Mouse (Mus musculus): ENCODE measurements around the gene Ccm2. TPM values are rescaled to one million over a fixed set of nuclear protein-coding genes. Genes with fewer than 3 reads are reported as not detected.

The Ccm2 gene
- 86.8 and 92.5 TPM in 2 replicates for polyA plus RNA-seq (2012; rRNA removed)

GRCm38 (mm10) chr11:6546205-6547013, at the start of gene Ccm2:
Gene Ccm2 (plus strand): TSS chr11:6546887.
- Histone ChIP-seq H3K4me1 (ENCODE audit: control insufficient read depth, insufficient read depth, low read length) (no peaks in the 10 kb centered on the region; the same call in 1 of the 2 replicates), H3K4me3 (replicated peaks; ENCODE audit: insufficient read depth, low read depth, low read length) (peak within 1 kb of the TSS; percentile 64), H3K27me3 (ENCODE audit: control insufficient read depth, insufficient read depth, low read length) (no peaks in the 10 kb centered on the region), H3K27ac (ENCODE audit: insufficient read depth, low read length) (peak within 1 kb of the TSS; percentile 61; the same call in 1 of the 2 replicates)
- peak; percentile 96 to 97 for DNase-seq
- 1% methylated on average over 53 of the region's 57 CpGs for WGBS
- TF ChIP-seq POLR2A (IDR thresholded peaks at IDR 0.05; ENCODE audit: borderline replicate concordance, insufficient read depth, low read length) (peak; percentile 25; the same call in 1 of the 2 replicates), CTCF (IDR thresholded peaks at IDR 0.05; ENCODE audit: borderline replicate concordance, insufficient read depth, low read depth, low read length) (no peak)

GRCm38 (mm10) chr11:6497311-6497948, 49.3 kb upstream of the Ccm2 start:
- WGBS = 12% methylated on average over 12 of the region's 12 CpGs
- H3K4me1 ChIP-seq (ENCODE audit: control insufficient read depth, insufficient read depth, low read length) = peaks cover 8% of the 10 kb centered on the region; the same call in 1 of the 2 replicates
- DNase-seq = peak; percentile 72 to 73
- TF ChIP-seq CTCF (IDR thresholded peaks at IDR 0.05; ENCODE audit: borderline replicate concordance, insufficient read depth, low read depth, low read length) = 0 out of 2 replicates have a peak, but pooled peaks have one; percentile 7
- TF ChIP-seq POLR2A (IDR thresholded peaks at IDR 0.05; ENCODE audit: borderline replicate concordance, insufficient read depth, low read length) = no peak
- H3K27ac ChIP-seq (ENCODE audit: insufficient read depth, low read length) = peak overlapping the region; percentile 18; the same call in 1 of the 2 replicates
- peak overlapping the region; percentile 36 for H3K4me3 ChIP-seq (replicated peaks; ENCODE audit: insufficient read depth, low read depth, low read length)
- H3K27me3 ChIP-seq (ENCODE audit: control insufficient read depth, insufficient read depth, low read length) = no peaks in the 10 kb centered on the region

GRCm38 (mm10) chr11:6502506-6502905, 44.2 kb upstream of the Ccm2 start:
- H3K4me3 ChIP-seq (replicated peaks; ENCODE audit: insufficient read depth, low read depth, low read length) = no peak overlapping the region
- TF ChIP-seq POLR2A (IDR thresholded peaks at IDR 0.05; ENCODE audit: borderline replicate concordance, insufficient read depth, low read length) = no peak
- TF ChIP-seq CTCF (IDR thresholded peaks at IDR 0.05; ENCODE audit: borderline replicate concordance, insufficient read depth, low read depth, low read length) = no peak
- no peaks in the 10 kb centered on the region for H3K27me3 ChIP-seq (ENCODE audit: control insufficient read depth, insufficient read depth, low read length)
- no peak for DNase-seq
- H3K4me1 ChIP-seq (ENCODE audit: control insufficient read depth, insufficient read depth, low read length) = peaks cover 19% of the 10 kb centered on the region
- H3K27ac ChIP-seq (ENCODE audit: insufficient read depth, low read length) = no peak overlapping the region
- 94% methylated on average over 2 of the region's 2 CpGs for WGBS

GRCm38 (mm10) chr11:6504226-6504625, 42.5 kb upstream of the Ccm2 start:
- no peak overlapping the region; the same call in 1 of the 2 replicates for H3K27ac ChIP-seq (ENCODE audit: insufficient read depth, low read length)
- no peaks in the 10 kb centered on the region for H3K27me3 ChIP-seq (ENCODE audit: control insufficient read depth, insufficient read depth, low read length)
- peaks cover 14% of the 10 kb centered on the region for H3K4me1 ChIP-seq (ENCODE audit: control insufficient read depth, insufficient read depth, low read length)
- DNase-seq = peak; percentile 81 to 91
- TF ChIP-seq CTCF (IDR thresholded peaks at IDR 0.05; ENCODE audit: borderline replicate concordance, insufficient read depth, low read depth, low read length) (peak; percentile 17; the same call in 1 of the 2 replicates), POLR2A (IDR thresholded peaks at IDR 0.05; ENCODE audit: borderline replicate concordance, insufficient read depth, low read length) (no peak)
- 20% methylated on average over 3 of the region's 3 CpGs for WGBS
- H3K4me3 ChIP-seq (replicated peaks; ENCODE audit: insufficient read depth, low read depth, low read length) = no peak overlapping the region

- no peak for DNase-seq
- 45% methylated on average over 6 of the region's 6 CpGs for WGBS
- peaks cover 14% of the 10 kb centered on the region for H3K4me1 ChIP-seq (ENCODE audit: control insufficient read depth, insufficient read depth, low read length)
- H3K27ac ChIP-seq (ENCODE audit: insufficient read depth, low read length) = no peak overlapping the region; the same call in 1 of the 2 replicates
- H3K4me3 ChIP-seq (replicated peaks; ENCODE audit: insufficient read depth, low read depth, low read length) = no peak overlapping the region
- H3K27me3 ChIP-seq (ENCODE audit: control insufficient read depth, insufficient read depth, low read length) = no peaks in the 10 kb centered on the region
- TF ChIP-seq POLR2A (IDR thresholded peaks at IDR 0.05; ENCODE audit: borderline replicate concordance, insufficient read depth, low read length) (no peak), CTCF (IDR thresholded peaks at IDR 0.05; ENCODE audit: borderline replicate concordance, insufficient read depth, low read depth, low read length) (no peak)
Observed at GRCm38 (mm10) chr11:6504689-6505088, 42.0 kb upstream of the Ccm2 start.

GRCm38 (mm10) chr11:6506516-6506915, 40.2 kb upstream of the Ccm2 start:
- Histone ChIP-seq H3K4me1 (ENCODE audit: control insufficient read depth, insufficient read depth, low read length) (peaks cover 14% of the 10 kb centered on the region), H3K27ac (ENCODE audit: insufficient read depth, low read length) (no peak overlapping the region), H3K4me3 (replicated peaks; ENCODE audit: insufficient read depth, low read depth, low read length) (no peak overlapping the region), H3K27me3 (ENCODE audit: control insufficient read depth, insufficient read depth, low read length) (no peaks in the 10 kb centered on the region)
- DNase-seq = no peak
- 81% methylated on average over 9 of the region's 9 CpGs for WGBS
- TF ChIP-seq POLR2A (IDR thresholded peaks at IDR 0.05; ENCODE audit: borderline replicate concordance, insufficient read depth, low read length) (no peak), CTCF (IDR thresholded peaks at IDR 0.05; ENCODE audit: borderline replicate concordance, insufficient read depth, low read depth, low read length) (no peak)

- TF ChIP-seq CTCF (IDR thresholded peaks at IDR 0.05; ENCODE audit: borderline replicate concordance, insufficient read depth, low read depth, low read length) (no peak), POLR2A (IDR thresholded peaks at IDR 0.05; ENCODE audit: borderline replicate concordance, insufficient read depth, low read length) (no peak)
- WGBS = 61% methylated on average over 1 of the region's 1 CpGs
- no peak overlapping the region for H3K4me3 ChIP-seq (replicated peaks; ENCODE audit: insufficient read depth, low read depth, low read length)
- H3K27me3 ChIP-seq (ENCODE audit: control insufficient read depth, insufficient read depth, low read length) = no peaks in the 10 kb centered on the region
- DNase-seq = no peak
- H3K27ac ChIP-seq (ENCODE audit: insufficient read depth, low read length) = no peak overlapping the region
- H3K4me1 ChIP-seq (ENCODE audit: control insufficient read depth, insufficient read depth, low read length) = peaks cover 14% of the 10 kb centered on the region
Observed at GRCm38 (mm10) chr11:6508269-6508876, 38.3 kb upstream of the Ccm2 start.

All from cerebellum, adult 2 months (tissue).